ENCODE assay signal across 15 mouse cellular contexts in genomic region chr1:132201511-132201860, GRCm38 (mm10). TPM values are rescaled to one million over a fixed set of nuclear protein-coding genes. Genes with fewer than 3 reads are reported as not detected.
DNase-seq lines count a peak whose midpoint lies in the region; ATAC-seq lines count a peak whose summit lies in the region.
"Had no signal": no experiment of that assay in that cellular context is flagged by ENCODE, and none has a peak within 500 bp of the region (broad histone marks: within the 10 kb centered on the region; RNA-seq: fewer than 3 reads in every experiment).

No protein-coding gene starts in this region.

- peak overlapping the region; percentile 81 for H3K27ac ChIP-seq in hindbrain, embryonic 10.5 days
- H3K27ac ChIP-seq in midbrain, embryonic 13.5 days = peak overlapping the region; percentile 86
- H3K27ac ChIP-seq: macrophage had no signal

- H3K27me3 ChIP-seq in hindbrain, embryonic 10.5 days (ENCODE audit: insufficient read depth, poor library complexity, severe bottlenecking) = peaks cover 30% of the 10 kb centered on the region
- H3K27me3 ChIP-seq in midbrain, embryonic 13.5 days = no peaks in the 10 kb centered on the region

- H3K9ac ChIP-seq in midbrain, embryonic 13.5 days (replicated peaks) = peak overlapping the region; percentile 30; the same call in 1 of the 2 replicates

- peaks cover 89% of the 10 kb centered on the region for H3K4me1 ChIP-seq in hindbrain, embryonic 10.5 days (replicated peaks)
- peaks cover 99% of the 10 kb centered on the region for H3K4me1 ChIP-seq in midbrain, embryonic 13.5 days (replicated peaks)

- peaks cover 6% of the 10 kb centered on the region for H3K36me3 ChIP-seq in hindbrain, embryonic 10.5 days
- H3K36me3 ChIP-seq in midbrain, embryonic 13.5 days = peaks cover 16% of the 10 kb centered on the region

- peak; percentile 13 for DNase-seq in urinary bladder, adult 2 months (ENCODE audit: low spot score)
- no peak for DNase-seq in urinary bladder, postnatal 36 days (ENCODE audit: low spot score in 2 of 2)
- DNase-seq in hindbrain, embryonic 10.5 days (ENCODE audit: low spot score) = peak; percentile 5
- DNase-seq in layer of hippocampus, postnatal 14 days (ENCODE audit: low spot score in 2 of 2) = no peak
- DNase-seq in c-Kit-positive CD71-positive TER-119-positive erythroid progenitor cells, embryonic 14.5 days (ENCODE audit: low spot score) = no peak
- no peak for DNase-seq in spleen, postnatal 14 days (ENCODE audit: low spot score in 2 of 2)
- DNase-seq in thymus, postnatal 0 days (ENCODE audit: low spot score) = no peak
- DNase-seq: adrenal gland, postnatal 10 days; heart, postnatal 36 days; thymus, postnatal 36 days had no signal

- no peaks in the 10 kb centered on the region for H3K9me3 ChIP-seq in hindbrain, embryonic 10.5 days
- no peaks in the 10 kb centered on the region for H3K9me3 ChIP-seq in midbrain, embryonic 13.5 days

- WGBS in hindbrain, embryonic 10.5 days = 29% methylated on average over 4 of the region's 4 CpGs
- WGBS in midbrain, embryonic 13.5 days = 6% methylated on average over 4 of the region's 4 CpGs

- H3K4me2 ChIP-seq in midbrain, embryonic 13.5 days (replicated peaks) = peak overlapping the region; percentile 46

- ATAC-seq in midbrain, embryonic 13.5 days = peak; percentile 8; the same call in 1 of the 2 replicates

- no peak overlapping the region for H3K4me3 ChIP-seq in hindbrain, embryonic 10.5 days
- H3K4me3 ChIP-seq in midbrain, embryonic 13.5 days (replicated peaks) = peak overlapping the region; percentile 18

RNA-seq across cellular contexts. Expression of gene AC124108.1, which starts 10.2 kb away (rescaled TPM):
- polyA plus RNA-seq in urinary bladder, adult 2 months (2012; rRNA removed) = 0.15 and 0.21 TPM in 2 replicates
- 1.6 and 2.8 TPM in 2 replicates for polyA plus RNA-seq in hindbrain, embryonic 10.5 days (2016; fragmentation: Nextera tagmentation; extraction: Ambion mirVana)
- polyA plus RNA-seq in midbrain, embryonic 13.5 days (2015; fragmentation: Nextera tagmentation; extraction: Ambion mirVana) = 5.6 and 6.1 TPM in 2 replicates
- under 1 TPM; 0.91 to 0.97 TPM for total RNA-seq in layer of hippocampus, postnatal 14 days (2021)
- polyA plus RNA-seq in thymus, postnatal 0 days (2015; fragmentation: Nextera tagmentation; extraction: Ambion mirVana) = not detected in 2 replicates
- total RNA-seq: common myeloid progenitor, adult 5-6 weeks; gastrocnemius, adult 18-20 months; heart, postnatal 36 days had no signal
- polyA plus RNA-seq: large intestine, adult 2 months; macrophage had no signal

RNA-seq across cellular contexts. Expression of gene Lemd1, which starts 10.3 kb away (rescaled TPM):
- polyA plus RNA-seq in urinary bladder, adult 2 months (2012; rRNA removed) = 0.23 and 0.32 TPM in 2 replicates
- 2.6 and 7.7 TPM in 2 replicates for polyA plus RNA-seq in hindbrain, embryonic 10.5 days (2016; fragmentation: Nextera tagmentation; extraction: Ambion mirVana)
- 19.5 and 22.5 TPM in 2 replicates for polyA plus RNA-seq in midbrain, embryonic 13.5 days (2015; fragmentation: Nextera tagmentation; extraction: Ambion mirVana)
- total RNA-seq in layer of hippocampus, postnatal 14 days (2021) = 1 to 10 TPM; 1.4 to 1.8 TPM
- 0.23 TPM in 1 of 2 replicates, not detected in the other for polyA plus RNA-seq in thymus, postnatal 0 days (2015; fragmentation: Nextera tagmentation; extraction: Ambion mirVana)
- total RNA-seq: common myeloid progenitor, adult 5-6 weeks; gastrocnemius, adult 18-20 months; heart, postnatal 36 days had no signal
- polyA plus RNA-seq: macrophage had no signal

RNA-seq across cellular contexts. Expression of gene Gm10188, which starts 28.1 kb away (rescaled TPM):
- not detected in 2 replicates for polyA plus RNA-seq in urinary bladder, adult 2 months (2012; rRNA removed)
- 0.24 and 0.31 TPM in 2 replicates for polyA plus RNA-seq in hindbrain, embryonic 10.5 days (2016; fragmentation: Nextera tagmentation; extraction: Ambion mirVana)
- polyA plus RNA-seq in midbrain, embryonic 13.5 days (2015; fragmentation: Nextera tagmentation; extraction: Ambion mirVana) = 0.58 and 1.1 TPM in 2 replicates
- total RNA-seq in layer of hippocampus, postnatal 14 days (2021) = not detected
- not detected in 2 replicates for polyA plus RNA-seq in thymus, postnatal 0 days (2015; fragmentation: Nextera tagmentation; extraction: Ambion mirVana)
- total RNA-seq: adrenal gland, postnatal 10 days; common myeloid progenitor, adult 5-6 weeks; gastrocnemius, adult 18-20 months; heart, postnatal 36 days had no signal
- polyA plus RNA-seq: large intestine, adult 2 months; macrophage had no signal

Comparison
In these comparisons a context has a peak if more than half of its experiments do, and no peak if none do; other contexts are left out.
1. DNase-seq: peak in urinary bladder, adult 2 months (single experiment) and hindbrain, embryonic 10.5 days (single experiment); none in urinary bladder, postnatal 36 days (0 of 2), layer of hippocampus, postnatal 14 days (0 of 2), c-Kit-positive CD71-positive TER-119-positive erythroid progenitor cells, embryonic 14.5 days (single experiment), spleen, postnatal 14 days (0 of 2) and thymus, postnatal 0 days (single experiment).